Mouse (Mus musculus) adrenal gland, postnatal 14 days (tissue): ENCODE measurements at regions not wholly inside any gene's neighbourhood (a gene's known extent, or its start where the extent isn't known, plus 50 kb on each side); places are given as distances from the start of the nearest gene placed in this dataset.

Experiments used
- DNase-seq: peaks from one replicate; pipeline ENCODE4 v3.0.0; 2021; ENCODE audit warnings: mixed read lengths

- DNase-seq: no peak
These were observed 111.3 kb upstream of the Ptger4 start for GRCm38 (mm10) chr15:5355332-5355731.

GRCm38 (mm10) chr15:5354328-5354727, 110.3 kb upstream of the Ptger4 start:
- no peak for DNase-seq

GRCm38 (mm10) chr15:5348881-5349280, 104.9 kb upstream of the Ptger4 start:
- DNase-seq: no peak

DNA sequence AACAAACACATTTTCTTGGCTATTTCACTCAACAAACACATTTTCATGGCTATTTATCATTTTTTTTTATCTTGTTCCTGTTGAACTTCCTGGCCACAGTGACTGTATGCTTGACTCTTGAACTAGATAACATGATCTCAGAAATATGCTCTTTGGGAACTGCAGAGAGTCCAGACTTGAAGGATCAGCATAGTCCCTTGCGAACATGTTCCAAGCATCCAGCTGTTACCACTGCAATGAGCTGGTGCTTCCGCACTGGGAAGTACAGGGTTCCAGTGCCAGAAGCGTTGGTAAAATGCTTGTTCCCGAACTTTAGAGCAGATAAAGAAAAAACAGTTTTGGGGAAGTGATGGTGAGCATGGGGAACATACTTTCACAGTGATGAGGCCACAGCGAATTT, 103.7 kb upstream of the Ptger4 start:
- DNase-seq: no peak

- no peak for DNase-seq
These were observed 103.0 kb upstream of the Ptger4 start for GRCm38 (mm10) chr15:5346955-5347354.

GRCm38 (mm10) chr15:5343794-5344193, 99.8 kb upstream of the Ptger4 start:
- DNase-seq: no peak

GRCm38 (mm10) chr15:5335528-5336268, 91.7 kb upstream of the Ptger4 start:
- DNase-seq: no peak

DNA sequence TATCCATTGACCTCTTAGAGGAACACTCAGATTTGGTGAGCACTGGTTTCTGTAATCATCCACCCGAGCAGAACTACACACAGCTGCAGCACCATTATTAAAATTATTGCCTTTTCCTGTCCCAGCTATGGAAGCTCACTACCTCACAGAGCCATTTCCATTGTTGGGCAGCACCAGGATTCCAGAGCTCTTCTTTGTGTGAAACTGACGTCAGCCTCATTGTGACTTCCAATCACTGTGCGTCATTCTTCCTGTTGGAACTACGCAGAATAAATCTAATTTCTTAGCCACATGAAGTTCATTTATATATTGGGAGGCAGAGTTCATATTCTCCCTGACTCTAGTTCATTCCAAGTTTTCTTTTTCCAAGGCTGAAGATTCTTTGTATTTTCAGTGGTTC, 83.0 kb upstream of the Ptger4 start:
- no peak for DNase-seq

DNA sequence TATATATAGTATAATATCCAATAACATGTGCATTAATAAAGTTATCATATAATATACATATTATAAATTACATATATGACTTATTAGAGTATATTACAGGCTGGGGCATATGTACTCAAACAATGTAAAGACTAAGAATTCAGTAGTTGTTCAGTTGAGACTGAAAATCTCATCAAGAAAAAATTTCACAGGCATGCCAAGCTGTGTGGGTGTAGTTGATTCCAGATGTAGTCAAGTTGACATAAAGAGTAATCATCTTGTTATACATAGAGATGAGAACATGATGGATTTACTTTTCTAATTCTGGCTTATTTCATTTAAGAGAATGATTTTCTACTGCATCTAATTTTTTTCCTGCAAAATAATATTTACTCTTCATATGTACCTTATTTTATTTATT, 77.7 kb upstream of the Ptger4 start:
- no peak for DNase-seq

- DNase-seq: no peak
These were observed 68.2 kb upstream of the Ptger4 start for GRCm38 (mm10) chr15:5312231-5312630.

DNA sequence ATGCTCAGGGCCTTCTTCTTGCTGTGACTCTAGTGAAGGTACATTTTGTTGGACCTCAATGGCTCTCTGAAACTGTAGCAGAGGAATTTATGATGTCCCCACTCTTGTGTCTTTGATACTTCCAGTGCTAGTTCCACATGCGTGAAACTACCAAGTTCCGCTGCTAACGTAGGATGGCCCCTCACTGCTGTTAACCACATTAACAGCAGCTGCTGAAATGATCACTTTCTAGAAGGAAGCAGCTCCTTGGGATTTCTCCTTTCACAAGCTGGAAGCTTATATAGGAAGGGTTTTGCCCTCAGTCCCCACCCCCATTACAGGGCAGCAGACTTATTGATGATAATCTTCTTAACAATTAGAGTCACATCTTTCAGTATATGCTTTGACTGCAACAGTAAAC, 66.0 kb upstream of the Ptger4 start:
- no peak for DNase-seq

DNA sequence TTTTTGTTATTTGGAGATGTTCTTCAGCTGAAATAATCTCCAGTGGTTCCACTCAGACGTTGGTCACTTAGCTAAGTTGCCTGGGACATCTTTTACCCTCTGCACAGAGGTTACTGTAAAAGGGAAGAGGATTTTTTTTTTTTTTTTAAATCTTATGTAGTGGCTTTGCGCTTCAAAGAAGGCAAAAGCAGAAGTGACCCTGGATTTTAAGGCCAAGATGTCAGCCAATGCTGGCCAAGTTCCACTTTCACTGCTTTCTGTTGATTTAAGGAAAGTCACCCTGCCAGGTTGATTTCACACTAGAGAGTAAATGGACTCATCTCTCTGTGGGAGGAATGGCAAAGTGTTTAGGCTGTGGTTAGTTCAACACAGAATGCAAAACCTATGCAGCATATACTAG, 58.4 kb upstream of the Ptger4 start:
- DNase-seq: peak; percentile 24

- peak; percentile 14 for DNase-seq
These were observed 55.8 kb upstream of the Ptger4 start for GRCm38 (mm10) chr15:5299807-5300206.

GRCm38 (mm10) chr15:5296949-5297348, 53.0 kb upstream of the Ptger4 start:
- no peak for DNase-seq
